Mouse (Mus musculus): Measurements from ENCODE around the gene Vmn1r209. TPM values are rescaled to one million over a fixed set of nuclear protein-coding genes. Genes with fewer than 3 reads are reported as not detected.
"Not testable (repeated sequence)": the region's sequence is repeated elsewhere in the genome, so short reads cannot be mapped to it uniquely, and the experiment has no call there.

Vmn1r209 gene
- polyA plus RNA-seq (2016; fragmentation: Nextera tagmentation; extraction: Ambion mirVana) = not detected in 2 replicates

DNA sequence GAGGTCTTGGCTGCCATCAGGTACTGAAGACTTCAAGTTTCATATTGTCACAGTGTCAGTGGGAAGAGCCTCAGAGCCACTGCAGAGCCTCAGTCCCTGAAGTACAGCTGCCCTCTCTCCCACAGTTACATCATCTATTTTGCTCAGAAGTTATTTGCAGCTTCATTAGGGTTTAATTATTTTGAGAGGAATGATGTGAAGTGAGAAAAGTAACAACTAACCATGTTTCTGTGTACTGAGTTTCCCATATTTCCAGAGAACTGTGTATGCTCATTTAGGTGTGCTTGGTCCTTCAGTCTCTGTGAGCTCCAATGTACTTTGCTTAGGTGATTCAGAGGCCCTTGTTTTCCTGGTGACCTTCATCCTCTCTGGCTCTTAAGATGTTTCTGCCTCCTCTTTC is at the start of gene Vmn1r209:
TSS of gene Vmn1r209 (minus strand) at position 101 of the 400 bp plus-strand sequence.
- not testable (repeated sequence) for H3K9ac ChIP-seq (replicated peaks); H3K36me3 ChIP-seq; H3K27me3 ChIP-seq; H3K4me2 ChIP-seq; H3K4me1 ChIP-seq (replicated peaks); H3K27ac ChIP-seq; H3K4me3 ChIP-seq (replicated peaks); ATAC-seq (ENCODE audit: insufficient number of reproducible peaks, insufficient read depth, low FRiP score, low TSS enrichment, low read depth)
- H3K9me3 ChIP-seq = peaks cover 14% of the 10 kb centered on the region; the same call in 1 of the 2 replicates

- no peak within 1 kb of the TSS for H3K9ac ChIP-seq (replicated peaks)
- H3K4me1 ChIP-seq (replicated peaks) = no peaks in the 10 kb centered on the region
- H3K27me3 ChIP-seq = no peaks in the 10 kb centered on the region
- no peaks in the 10 kb centered on the region for H3K36me3 ChIP-seq
- no peak within 1 kb of the TSS for H3K4me2 ChIP-seq
- no peak for ATAC-seq (ENCODE audit: insufficient number of reproducible peaks, insufficient read depth, low FRiP score, low TSS enrichment, low read depth)
- 77% methylated on average over 1 of the region's 1 CpGs for WGBS
- no peaks in the 10 kb centered on the region for H3K9me3 ChIP-seq
- H3K27ac ChIP-seq = no peak within 1 kb of the TSS
- no peak within 1 kb of the TSS for H3K4me3 ChIP-seq (replicated peaks)
Observed at GRCm38 (mm10) chr13:22857461-22857860, 48.0 kb upstream of the Vmn1r209 start, which contains the start of gene Vmn1r211. Gene Vmn1r211, minus strand, starts transcription at chr13:22857561.

DNA sequence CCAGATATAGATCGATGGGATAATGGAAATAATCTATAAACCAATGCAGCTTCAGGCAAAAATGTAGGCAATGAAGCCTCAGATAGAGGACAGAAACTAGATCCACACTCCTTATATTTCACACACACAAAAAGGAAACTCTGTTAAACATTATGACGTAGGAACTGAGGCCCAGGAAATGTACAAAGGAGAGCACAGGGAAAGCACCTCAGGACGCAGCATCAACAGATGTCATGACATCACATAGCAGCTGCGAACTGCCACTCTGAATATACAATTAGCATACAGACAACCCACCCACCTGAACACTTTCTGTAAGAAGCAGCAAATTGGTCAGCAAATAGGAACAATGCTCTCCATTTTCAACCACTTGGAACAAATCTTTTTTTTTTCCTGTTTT is 45.3 kb upstream of the Vmn1r209 start:
- WGBS = 75% methylated on average over 4 of the region's 4 CpGs
- H3K4me3 ChIP-seq (replicated peaks) = no peak overlapping the region
- no peak for ATAC-seq (ENCODE audit: insufficient number of reproducible peaks, insufficient read depth, low FRiP score, low TSS enrichment, low read depth)

DNA sequence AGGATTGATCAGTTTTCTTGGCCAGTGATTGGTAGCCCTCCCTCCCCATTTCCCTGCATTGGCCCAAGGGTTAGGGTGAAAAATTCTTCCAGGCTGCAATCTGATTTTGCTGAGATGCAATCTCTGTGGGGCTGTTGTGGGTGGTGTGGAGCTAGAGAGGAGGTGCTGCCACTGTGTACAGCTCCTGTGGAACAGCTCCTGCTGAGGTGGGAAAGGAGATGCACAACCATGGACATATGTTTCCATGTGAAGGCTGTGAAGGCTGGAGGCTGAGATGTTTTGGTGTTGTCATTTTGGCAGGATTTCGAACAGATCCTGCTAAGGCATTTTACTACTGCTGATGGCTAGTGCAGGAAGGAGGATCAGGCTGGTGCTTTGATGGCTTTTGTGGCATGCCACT is 37.3 kb upstream of the Vmn1r209 start:
- H3K36me3 ChIP-seq = no peaks in the 10 kb centered on the region
- H3K27ac ChIP-seq = no peak overlapping the region
- H3K27me3 ChIP-seq = no peaks in the 10 kb centered on the region
- H3K9ac ChIP-seq (replicated peaks) = no peak overlapping the region
- WGBS = 60% methylated on average over 1 of the region's 1 CpGs
- H3K4me3 ChIP-seq (replicated peaks) = no peak overlapping the region
- ATAC-seq (ENCODE audit: insufficient number of reproducible peaks, insufficient read depth, low FRiP score, low TSS enrichment, low read depth) = no peak
- no peak overlapping the region for H3K4me2 ChIP-seq
- no peaks in the 10 kb centered on the region for H3K9me3 ChIP-seq
- no peaks in the 10 kb centered on the region for H3K4me1 ChIP-seq (replicated peaks)

More for the DNA sequence above, 45.3 kb upstream of the Vmn1r209 start:
- H3K4me1 ChIP-seq (replicated peaks) = no peaks in the 10 kb centered on the region
- H3K36me3 ChIP-seq = no peaks in the 10 kb centered on the region
- no peak overlapping the region for H3K4me2 ChIP-seq
- no peak overlapping the region for H3K27ac ChIP-seq
- H3K27me3 ChIP-seq = no peaks in the 10 kb centered on the region
- H3K9me3 ChIP-seq = no peaks in the 10 kb centered on the region
- no peak overlapping the region for H3K9ac ChIP-seq (replicated peaks)

GRCm38 (mm10) chr13:22844304-22844703 is 34.8 kb upstream of the Vmn1r209 start:
- not testable (repeated sequence) for H3K27me3 ChIP-seq; H3K9me3 ChIP-seq; H3K4me1 ChIP-seq (replicated peaks); H3K27ac ChIP-seq; H3K4me3 ChIP-seq (replicated peaks); H3K36me3 ChIP-seq; H3K4me2 ChIP-seq; H3K9ac ChIP-seq (replicated peaks); ATAC-seq (ENCODE audit: insufficient number of reproducible peaks, insufficient read depth, low FRiP score, low TSS enrichment, low read depth)
- WGBS = 86% methylated on average over 3 of the region's 3 CpGs

- WGBS = 51% methylated on average over 4 of the region's 4 CpGs
- H3K4me1 ChIP-seq (replicated peaks) = no peaks in the 10 kb centered on the region
- ATAC-seq (ENCODE audit: insufficient number of reproducible peaks, insufficient read depth, low FRiP score, low TSS enrichment, low read depth) = no peak
Observed at GRCm38 (mm10) chr13:22831248-22831647, 21.8 kb upstream of the Vmn1r209 start, which contains the start of gene Vmn1r210. Gene Vmn1r210, minus strand, starts transcription at chr13:22831348.

GRCm38 (mm10) chr13:22829395-22829794 is 19.9 kb upstream of the Vmn1r209 start:
- H3K4me1 ChIP-seq (replicated peaks); H3K4me2 ChIP-seq; H3K4me3 ChIP-seq (replicated peaks); H3K9me3 ChIP-seq; H3K27ac ChIP-seq; H3K9ac ChIP-seq (replicated peaks); ATAC-seq (ENCODE audit: insufficient number of reproducible peaks, insufficient read depth, low FRiP score, low TSS enrichment, low read depth); H3K27me3 ChIP-seq; H3K36me3 ChIP-seq: not testable (repeated sequence)
- 43% methylated on average over 7 of the region's 7 CpGs for WGBS

More at GRCm38 (mm10) chr13:22831248-22831647, 21.8 kb upstream of the Vmn1r209 start, which contains the start of gene Vmn1r210:
- no peaks in the 10 kb centered on the region for H3K9me3 ChIP-seq
- no peak within 1 kb of the TSS for H3K4me2 ChIP-seq
- no peaks in the 10 kb centered on the region for H3K27me3 ChIP-seq
- no peaks in the 10 kb centered on the region for H3K36me3 ChIP-seq
- no peak within 1 kb of the TSS for H3K9ac ChIP-seq (replicated peaks)
- H3K27ac ChIP-seq = no peak within 1 kb of the TSS
- H3K4me3 ChIP-seq (replicated peaks) = no peak within 1 kb of the TSS

GRCm38 (mm10) chr13:22821601-22822000 is 12.1 kb upstream of the Vmn1r209 start:
- H3K27ac ChIP-seq; H3K36me3 ChIP-seq; H3K9ac ChIP-seq (replicated peaks); H3K4me1 ChIP-seq (replicated peaks); H3K4me3 ChIP-seq (replicated peaks); ATAC-seq (ENCODE audit: insufficient number of reproducible peaks, insufficient read depth, low FRiP score, low TSS enrichment, low read depth); H3K9me3 ChIP-seq; H3K27me3 ChIP-seq; H3K4me2 ChIP-seq: not testable (repeated sequence)
- 77% methylated on average over 1 of the region's 1 CpGs for WGBS

- not testable (repeated sequence) for ATAC-seq (ENCODE audit: insufficient number of reproducible peaks, insufficient read depth, low FRiP score, low TSS enrichment, low read depth)
Observed at GRCm38 (mm10) chr13:22788096-22788495, 21.4 kb downstream of the Vmn1r209 start.

GRCm38 (mm10) chr13:22784159-22784558 is 25.3 kb downstream of the Vmn1r209 start:
- H3K4me2 ChIP-seq; H3K4me1 ChIP-seq (replicated peaks); H3K9ac ChIP-seq (replicated peaks); H3K36me3 ChIP-seq; H3K27ac ChIP-seq; ATAC-seq (ENCODE audit: insufficient number of reproducible peaks, insufficient read depth, low FRiP score, low TSS enrichment, low read depth); H3K9me3 ChIP-seq; H3K4me3 ChIP-seq (replicated peaks); H3K27me3 ChIP-seq: not testable (repeated sequence)

More at GRCm38 (mm10) chr13:22788096-22788495, 21.4 kb downstream of the Vmn1r209 start:
- not testable (repeated sequence) for H3K4me3 ChIP-seq (replicated peaks); H3K9ac ChIP-seq (replicated peaks); H3K9me3 ChIP-seq; H3K27me3 ChIP-seq; H3K27ac ChIP-seq; H3K36me3 ChIP-seq; H3K4me1 ChIP-seq (replicated peaks); H3K4me2 ChIP-seq
- WGBS = 83% methylated on average over 3 of the region's 3 CpGs

DNA sequence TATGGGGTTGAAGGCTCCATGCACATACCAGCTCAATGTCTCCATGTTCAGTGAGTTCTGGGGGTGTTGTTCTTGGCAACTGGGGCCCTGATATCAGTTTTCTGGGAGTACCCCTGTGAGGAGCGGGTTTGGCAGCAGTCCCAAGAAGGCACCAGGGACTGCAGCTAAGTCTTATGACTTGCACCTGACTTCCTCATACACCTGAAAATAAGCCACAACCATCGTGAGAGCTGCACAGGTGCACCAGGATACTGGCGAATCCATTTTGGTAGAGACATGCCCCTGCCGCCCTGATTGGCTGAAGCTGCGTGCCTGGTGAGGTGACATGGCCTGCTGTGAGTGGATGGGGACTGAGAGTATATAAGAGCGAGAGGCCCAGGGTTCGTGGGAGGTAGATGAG is 32.2 kb downstream of the Vmn1r209 start, which contains the start of gene Vmn1r208:
TSS of gene Vmn1r208 (minus strand) at position 101 of the 400 bp plus-strand sequence.
- ATAC-seq (ENCODE audit: insufficient number of reproducible peaks, insufficient read depth, low FRiP score, low TSS enrichment, low read depth); H3K4me2 ChIP-seq; H3K9me3 ChIP-seq; H3K36me3 ChIP-seq; H3K4me3 ChIP-seq (replicated peaks); H3K27ac ChIP-seq; H3K27me3 ChIP-seq; H3K4me1 ChIP-seq (replicated peaks); H3K9ac ChIP-seq (replicated peaks): not testable (repeated sequence)
- no CpG with 5 or more reads among the region's 7 CpGs for WGBS

GRCm38 (mm10) chr13:22771592-22771991 is 37.9 kb downstream of the Vmn1r209 start:
- H3K27me3 ChIP-seq; H3K9me3 ChIP-seq; H3K27ac ChIP-seq; H3K4me1 ChIP-seq (replicated peaks); ATAC-seq (ENCODE audit: insufficient number of reproducible peaks, insufficient read depth, low FRiP score, low TSS enrichment, low read depth); H3K9ac ChIP-seq (replicated peaks); H3K36me3 ChIP-seq; H3K4me2 ChIP-seq; H3K4me3 ChIP-seq (replicated peaks): not testable (repeated sequence)
- WGBS = 82% methylated on average over 1 of the region's 2 CpGs
